Mouse (Mus musculus): Measurements from ENCODE around the gene Hpgd. TPM values are rescaled to one million over a fixed set of nuclear protein-coding genes. Genes with fewer than 3 reads are reported as not detected.

Gene Hpgd
- polyA plus RNA-seq, 1 experiment from 2014 or later, result 0.12 TPM

GRCm38 (mm10) chr8:56328130-56328542 is 33.8 kb downstream of the Hpgd start:
- ATAC-seq (no peak), DNase-seq (ENCODE audit: low read depth, low spot score) (no peak)
- no peak for TF ChIP-seq CTCF (IDR thresholded peaks at IDR 0.05)
- ChIA-PET POLR2A (no interaction called here), CTCF (no interaction called here)
- peaks cover 8% of the 10 kb centered on the region for H3K27me3 ChIP-seq
- in situ Hi-C loops (cut with MboI; ENCODE audit: low pct_unique_long_range_greater_than_20kb), result no loop called here

GRCm38 (mm10) chr8:56335390-56336000 is 41.1 kb downstream of the Hpgd start:
- peaks cover 6% of the 10 kb centered on the region for H3K27me3 ChIP-seq
- in situ Hi-C loops (cut with MboI; ENCODE audit: low pct_unique_long_range_greater_than_20kb), result no loop called here
- POLR2A ChIA-PET, result no interaction called here
- no peak for DNase-seq (ENCODE audit: low read depth, low spot score)
- ATAC-seq, result no peak
- TF ChIP-seq CTCF (IDR thresholded peaks at IDR 0.05), result no peak
- CTCF ChIA-PET, result no interaction called here

GRCm38 (mm10) chr8:56336771-56337170 is 42.4 kb downstream of the Hpgd start:
- in situ Hi-C loops (cut with MboI; ENCODE audit: low pct_unique_long_range_greater_than_20kb), result no loop called here
- CTCF ChIA-PET, result interaction anchor here (1.1 kb wide), 2 partner anchors 11 to 25 kb away, joined by 3 read pairs; no protein-coding TSS in a partner anchor
- no peak for TF ChIP-seq CTCF (IDR thresholded peaks at IDR 0.05)
- H3K27me3 ChIP-seq, result peaks cover 6% of the 10 kb centered on the region
- POLR2A ChIA-PET, result no interaction called here
- DNase-seq (ENCODE audit: low read depth, low spot score), result no peak
- ATAC-seq, result no peak

- in situ Hi-C loops (cut with MboI; ENCODE audit: low pct_unique_long_range_greater_than_20kb), result no loop called here
- ChIA-PET POLR2A (no interaction called here), CTCF (no interaction called here)
- no peak for ATAC-seq
- DNase-seq (ENCODE audit: low read depth, low spot score), result no peak
- no peak for TF ChIP-seq CTCF (IDR thresholded peaks at IDR 0.05)
- no peaks in the 10 kb centered on the region for H3K27me3 ChIP-seq
Observed at GRCm38 (mm10) chr8:56343505-56343904, 49.1 kb downstream of the Hpgd start.

- H3K27me3 ChIP-seq, result no peaks in the 10 kb centered on the region
- ATAC-seq (no peak), DNase-seq (ENCODE audit: low read depth, low spot score) (no peak)
- ChIA-PET POLR2A (no interaction called here), CTCF (no interaction called here)
- in situ Hi-C loops (cut with MboI; ENCODE audit: low pct_unique_long_range_greater_than_20kb), result no loop called here
- no peak for TF ChIP-seq CTCF (IDR thresholded peaks at IDR 0.05)
Observed at GRCm38 (mm10) chr8:56343940-56344339, 49.6 kb downstream of the Hpgd start.

GRCm38 (mm10) chr8:56344359-56344758 is 50.0 kb downstream of the Hpgd start:
- no peak for TF ChIP-seq CTCF (IDR thresholded peaks at IDR 0.05)
- H3K27me3 ChIP-seq, result no peaks in the 10 kb centered on the region
- POLR2A ChIA-PET, result no interaction called here
- in situ Hi-C loops (cut with MboI; ENCODE audit: low pct_unique_long_range_greater_than_20kb), result no loop called here
- ATAC-seq (no peak), DNase-seq (ENCODE audit: low read depth, low spot score) (no peak)
- CTCF ChIA-PET, result no interaction called here

- POLR2A ChIA-PET, result no interaction called here
- DNase-seq (ENCODE audit: low read depth, low spot score) (no peak), ATAC-seq (no peak)
- TF ChIP-seq CTCF (IDR thresholded peaks at IDR 0.05), result no peak
- CTCF ChIA-PET, result no interaction called here
- no peaks in the 10 kb centered on the region for H3K27me3 ChIP-seq
- in situ Hi-C loops (cut with MboI; ENCODE audit: low pct_unique_long_range_greater_than_20kb), result no loop called here
Observed at GRCm38 (mm10) chr8:56345641-56346420, 51.4 kb downstream of the Hpgd start.

- DNase-seq (ENCODE audit: low read depth, low spot score) (no peak), ATAC-seq (no peak)
- ChIA-PET CTCF (no interaction called here), POLR2A (no interaction called here)
- in situ Hi-C loops (cut with MboI; ENCODE audit: low pct_unique_long_range_greater_than_20kb), result no loop called here
- TF ChIP-seq CTCF (IDR thresholded peaks at IDR 0.05), result no peak
- no peaks in the 10 kb centered on the region for H3K27me3 ChIP-seq
Observed at GRCm38 (mm10) chr8:56363180-56363579, 68.8 kb downstream of the Hpgd start.

All from Patski (cell line).